Mouse (Mus musculus): ENCODE measurements around the gene Foxn3. TPM values are rescaled to one million over a fixed set of nuclear protein-coding genes. Genes with fewer than 3 reads are reported as not detected.

Gene Foxn3
- polyA plus RNA-seq, 1 experiment from 2014 or later = 94.3 TPM

GRCm38 (mm10) chr12:99548419-99548818 is 15.0 kb downstream of the Foxn3 start:
- Histone ChIP-seq H3K4me3 (ENCODE audit: low read depth, low read length) (no peak overlapping the region), H3K4me1 (ENCODE audit: insufficient read depth, low read depth, low read length) (no peaks in the 10 kb centered on the region), H3K9ac (replicated peaks; ENCODE audit: low read depth) (no peak overlapping the region), H3K27me3 (replicated peaks; ENCODE audit: insufficient read depth, low read length) (no peaks in the 10 kb centered on the region), H3K4me2 (replicated peaks; ENCODE audit: low read depth, low read length) (no peak overlapping the region), H3K36me3 (ENCODE audit: insufficient read depth, low read length) (no peaks in the 10 kb centered on the region), H3K27ac (ENCODE audit: low read length) (no peak overlapping the region), H3K9me3 (ENCODE audit: low read length) (no peaks in the 10 kb centered on the region)
- ATAC-seq (no peak; the same call in 1 of the 2 replicates), DNase-seq (ENCODE audit: low spot score) (peak; percentile 12)
- no peak for TF ChIP-seq EP300 (IDR thresholded peaks at IDR 0.05)
- no peak for TF ChIP-seq CTCF (IDR thresholded peaks at IDR 0.05)
- WGBS = 73% methylated on average over 7 of the region's 7 CpGs

- Histone ChIP-seq H3K4me1 (ENCODE audit: insufficient read depth, low read depth, low read length) (no peaks in the 10 kb centered on the region), H3K27ac (ENCODE audit: low read length) (no peak overlapping the region), H3K9me3 (ENCODE audit: low read length) (no peaks in the 10 kb centered on the region), H3K36me3 (ENCODE audit: insufficient read depth, low read length) (no peaks in the 10 kb centered on the region), H3K27me3 (replicated peaks; ENCODE audit: insufficient read depth, low read length) (no peaks in the 10 kb centered on the region), H3K9ac (replicated peaks; ENCODE audit: low read depth) (no peak overlapping the region), H3K4me3 (ENCODE audit: low read depth, low read length) (no peak overlapping the region), H3K4me2 (replicated peaks; ENCODE audit: low read depth, low read length) (no peak overlapping the region)
- DNase-seq (ENCODE audit: low spot score) (no peak), ATAC-seq (no peak)
- 89% methylated on average over 6 of the region's 6 CpGs for WGBS
- TF ChIP-seq CTCF (IDR thresholded peaks at IDR 0.05) (no peak), EP300 (IDR thresholded peaks at IDR 0.05) (no peak)
These were observed 16.1 kb downstream of the Foxn3 start for GRCm38 (mm10) chr12:99547295-99547694.

GRCm38 (mm10) chr12:99545270-99545770 is 18.1 kb downstream of the Foxn3 start:
- ATAC-seq (no peak), DNase-seq (ENCODE audit: low spot score) (no peak)
- H3K4me2 ChIP-seq (replicated peaks; ENCODE audit: low read depth, low read length) = no peak overlapping the region
- H3K4me1 ChIP-seq (ENCODE audit: insufficient read depth, low read depth, low read length) = no peaks in the 10 kb centered on the region
- no peak overlapping the region for H3K9ac ChIP-seq (replicated peaks; ENCODE audit: low read depth)
- no peaks in the 10 kb centered on the region for H3K36me3 ChIP-seq (ENCODE audit: insufficient read depth, low read length)
- no peak overlapping the region for H3K27ac ChIP-seq (ENCODE audit: low read length)
- H3K27me3 ChIP-seq (replicated peaks; ENCODE audit: insufficient read depth, low read length) = no peaks in the 10 kb centered on the region
- H3K9me3 ChIP-seq (ENCODE audit: low read length) = no peaks in the 10 kb centered on the region
- WGBS = 53% methylated on average over 6 of the region's 6 CpGs
- no peak overlapping the region for H3K4me3 ChIP-seq (ENCODE audit: low read depth, low read length)
- no peak for TF ChIP-seq CTCF (IDR thresholded peaks at IDR 0.05)
- no peak for TF ChIP-seq EP300 (IDR thresholded peaks at IDR 0.05)

- no peaks in the 10 kb centered on the region for H3K27me3 ChIP-seq (replicated peaks; ENCODE audit: insufficient read depth, low read length)
- DNase-seq (ENCODE audit: low spot score) (no peak), ATAC-seq (no peak)
- H3K4me3 ChIP-seq (ENCODE audit: low read depth, low read length) = no peak overlapping the region
- no peaks in the 10 kb centered on the region for H3K4me1 ChIP-seq (ENCODE audit: insufficient read depth, low read depth, low read length)
- H3K9me3 ChIP-seq (ENCODE audit: low read length) = no peaks in the 10 kb centered on the region
- no peak overlapping the region for H3K4me2 ChIP-seq (replicated peaks; ENCODE audit: low read depth, low read length)
- no peak for TF ChIP-seq CTCF (IDR thresholded peaks at IDR 0.05)
- TF ChIP-seq EP300 (IDR thresholded peaks at IDR 0.05) = no peak
- no peak overlapping the region for H3K27ac ChIP-seq (ENCODE audit: low read length)
- no peak overlapping the region for H3K9ac ChIP-seq (replicated peaks; ENCODE audit: low read depth)
- H3K36me3 ChIP-seq (ENCODE audit: insufficient read depth, low read length) = no peaks in the 10 kb centered on the region
- 71% methylated on average over 15 of the region's 15 CpGs for WGBS
These were observed 18.9 kb downstream of the Foxn3 start for GRCm38 (mm10) chr12:99544262-99545128.

GRCm38 (mm10) chr12:99543421-99544195 is 19.8 kb downstream of the Foxn3 start:
- Histone ChIP-seq H3K4me2 (replicated peaks; ENCODE audit: low read depth, low read length) (no peak overlapping the region), H3K9ac (replicated peaks; ENCODE audit: low read depth) (no peak overlapping the region), H3K4me1 (ENCODE audit: insufficient read depth, low read depth, low read length) (no peaks in the 10 kb centered on the region), H3K27ac (ENCODE audit: low read length) (no peak overlapping the region), H3K27me3 (replicated peaks; ENCODE audit: insufficient read depth, low read length) (no peaks in the 10 kb centered on the region), H3K4me3 (ENCODE audit: low read depth, low read length) (no peak overlapping the region), H3K36me3 (ENCODE audit: insufficient read depth, low read length) (no peaks in the 10 kb centered on the region), H3K9me3 (ENCODE audit: low read length) (no peaks in the 10 kb centered on the region)
- TF ChIP-seq EP300 (IDR thresholded peaks at IDR 0.05) (no peak), CTCF (IDR thresholded peaks at IDR 0.05) (no peak)
- WGBS = 93% methylated on average over 7 of the region's 7 CpGs
- DNase-seq (ENCODE audit: low spot score) = no peak
- ATAC-seq = no peak

GRCm38 (mm10) chr12:99540201-99540600 is 23.2 kb downstream of the Foxn3 start:
- WGBS = 89% methylated on average over 4 of the region's 4 CpGs

More at GRCm38 (mm10) chr12:99540201-99540600, 23.2 kb downstream of the Foxn3 start:
- Histone ChIP-seq H3K27me3 (replicated peaks; ENCODE audit: insufficient read depth, low read length) (no peaks in the 10 kb centered on the region), H3K4me1 (ENCODE audit: insufficient read depth, low read depth, low read length) (no peaks in the 10 kb centered on the region), H3K9me3 (ENCODE audit: low read length) (peaks cover 3% of the 10 kb centered on the region; the same call in 1 of the 2 replicates), H3K9ac (replicated peaks; ENCODE audit: low read depth) (no peak overlapping the region), H3K4me2 (replicated peaks; ENCODE audit: low read depth, low read length) (no peak overlapping the region), H3K27ac (ENCODE audit: low read length) (no peak overlapping the region), H3K36me3 (ENCODE audit: insufficient read depth, low read length) (no peaks in the 10 kb centered on the region), H3K4me3 (ENCODE audit: low read depth, low read length) (no peak overlapping the region)
- no peak for ATAC-seq
- TF ChIP-seq EP300 (IDR thresholded peaks at IDR 0.05) (no peak), CTCF (IDR thresholded peaks at IDR 0.05) (peak; percentile 16; the same call in 1 of the 2 replicates)
- DNase-seq (ENCODE audit: low spot score) = no peak
